Mouse (Mus musculus): ENCODE data around the gene Tent4b. TPM values are rescaled to one million over a fixed set of nuclear protein-coding genes. Genes with fewer than 3 reads are reported as not detected.

Tent4b gene
- polyA plus RNA-seq, 1 experiment, result 22.6 TPM

DNA sequence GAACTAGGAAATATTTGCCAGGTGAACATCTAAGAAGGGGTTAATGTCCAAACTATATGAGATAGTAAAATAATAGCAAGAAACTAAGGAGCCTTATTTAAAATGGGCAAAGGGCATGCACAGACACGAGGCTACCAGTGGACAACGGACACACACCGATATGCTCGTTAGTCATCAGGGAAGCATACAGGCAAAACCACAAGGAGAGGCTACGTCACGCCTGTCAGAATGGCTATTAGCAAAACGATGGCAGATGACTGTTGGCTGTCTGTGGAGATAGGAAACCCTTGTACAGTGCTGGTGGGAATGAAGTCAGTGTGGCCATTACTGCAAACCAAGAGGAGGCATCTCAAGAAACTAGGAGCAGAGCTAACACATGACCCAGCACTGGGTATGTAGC lies 81.9 kb downstream of the Tent4b start:
- H3K4me3 ChIP-seq (ENCODE audit: insufficient read depth, low read depth, low read length), result no peak overlapping the region
- H3K4me1 ChIP-seq (ENCODE audit: control insufficient read depth, insufficient read depth, insufficient read length, low read length), result peaks cover 11% of the 10 kb centered on the region
- H3K27ac ChIP-seq (replicated peaks; ENCODE audit: low read depth, low read length), result no peak overlapping the region

DNA sequence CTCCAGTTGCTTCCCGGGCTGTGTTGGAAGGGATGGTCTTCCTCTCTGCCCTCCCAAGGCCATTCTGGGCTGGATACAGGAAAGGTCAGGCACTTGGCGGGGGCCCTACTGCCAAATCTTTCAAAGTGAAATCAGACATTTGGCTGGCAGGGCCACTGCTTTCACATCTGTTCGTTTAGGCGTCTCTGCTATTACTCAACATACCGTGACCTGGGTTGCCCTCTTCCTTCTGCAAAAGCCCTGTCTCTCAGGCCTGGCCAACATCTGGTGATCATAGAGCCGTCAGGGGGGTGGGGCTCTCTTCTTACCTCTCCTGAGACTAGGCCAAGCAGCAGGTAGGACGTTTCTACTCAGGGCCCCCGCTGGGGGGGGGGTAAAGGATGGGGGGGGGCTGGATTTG lies 83.7 kb downstream of the Tent4b start:
- no peak overlapping the region for H3K4me3 ChIP-seq (ENCODE audit: insufficient read depth, low read depth, low read length)
- H3K4me1 ChIP-seq (ENCODE audit: control insufficient read depth, insufficient read depth, insufficient read length, low read length), result peaks cover 11% of the 10 kb centered on the region
- H3K27ac ChIP-seq (replicated peaks; ENCODE audit: low read depth, low read length), result peak overlapping the region; percentile 67

DNA sequence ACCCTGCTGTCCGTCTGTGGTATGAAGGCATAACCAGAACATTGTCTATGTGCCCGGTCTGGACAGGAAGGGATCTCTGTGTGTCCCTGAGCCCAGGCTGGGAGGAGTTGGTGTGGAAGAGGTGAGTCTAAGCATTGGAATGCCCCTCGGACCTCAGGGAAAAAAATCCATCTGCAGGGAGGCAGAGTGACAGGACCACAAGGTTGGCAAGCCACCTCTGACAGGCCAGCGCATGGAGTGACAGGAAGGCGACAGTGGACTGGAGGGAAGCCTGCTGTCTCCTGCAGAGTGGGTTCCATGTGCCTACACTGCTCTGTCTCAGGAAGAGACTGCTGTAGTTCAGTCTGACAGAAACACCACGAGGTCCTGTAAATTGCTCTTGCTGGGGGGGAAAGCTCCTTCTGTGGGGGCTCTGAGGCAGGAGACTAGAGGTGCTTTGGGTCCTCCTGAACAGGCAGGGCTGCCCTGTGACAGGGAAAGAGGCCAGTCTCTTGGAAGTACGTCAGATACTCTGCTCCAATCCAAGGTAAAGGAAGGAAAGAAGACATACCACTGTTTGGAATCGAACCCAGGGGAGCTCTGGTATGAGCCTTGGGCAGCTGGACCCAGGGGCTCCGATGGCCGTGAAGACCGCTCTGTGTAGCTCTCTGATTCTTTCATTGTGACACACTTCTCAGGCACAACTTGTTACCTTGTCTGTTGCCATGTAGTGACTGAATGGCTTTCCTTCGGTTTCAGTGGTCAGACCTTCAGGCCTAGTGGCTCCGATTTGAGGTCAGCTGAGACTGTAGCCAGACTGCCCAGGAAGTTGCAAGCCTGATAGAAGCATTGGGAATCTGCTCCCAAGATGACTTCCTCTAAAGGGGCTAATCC lies 84.5 kb downstream of the Tent4b start:
- no peak overlapping the region for H3K4me3 ChIP-seq (ENCODE audit: insufficient read depth, low read depth, low read length)
- H3K27ac ChIP-seq (replicated peaks; ENCODE audit: low read depth, low read length), result peak overlapping the region; percentile 21; the same call in 1 of the 2 replicates
- H3K4me1 ChIP-seq (ENCODE audit: control insufficient read depth, insufficient read depth, insufficient read length, low read length), result peaks cover 11% of the 10 kb centered on the region

DNA sequence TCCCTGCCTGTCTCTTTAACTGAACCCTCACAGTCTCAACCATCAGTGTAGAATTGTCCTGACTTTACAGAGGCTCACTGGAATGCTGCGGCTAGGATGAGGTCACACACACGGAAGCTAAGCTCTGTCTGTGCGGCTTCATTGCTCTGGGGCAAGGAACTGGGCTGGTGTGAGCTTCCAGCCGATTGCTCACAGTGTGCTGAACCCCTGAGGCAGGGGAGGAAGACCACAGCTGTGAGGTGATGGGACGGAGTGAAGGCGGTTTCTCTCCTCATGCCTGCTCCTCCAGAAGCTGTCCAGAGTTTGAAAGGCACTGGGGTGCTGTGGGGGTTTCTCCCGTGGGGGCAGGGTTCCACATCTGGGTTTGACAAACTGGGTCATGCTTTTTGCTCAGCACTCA lies 85.7 kb downstream of the Tent4b start:
- H3K4me1 ChIP-seq (ENCODE audit: control insufficient read depth, insufficient read depth, insufficient read length, low read length), result peaks cover 14% of the 10 kb centered on the region
- H3K4me3 ChIP-seq (ENCODE audit: insufficient read depth, low read depth, low read length), result no peak overlapping the region
- no peak overlapping the region for H3K27ac ChIP-seq (replicated peaks; ENCODE audit: low read depth, low read length)

DNA sequence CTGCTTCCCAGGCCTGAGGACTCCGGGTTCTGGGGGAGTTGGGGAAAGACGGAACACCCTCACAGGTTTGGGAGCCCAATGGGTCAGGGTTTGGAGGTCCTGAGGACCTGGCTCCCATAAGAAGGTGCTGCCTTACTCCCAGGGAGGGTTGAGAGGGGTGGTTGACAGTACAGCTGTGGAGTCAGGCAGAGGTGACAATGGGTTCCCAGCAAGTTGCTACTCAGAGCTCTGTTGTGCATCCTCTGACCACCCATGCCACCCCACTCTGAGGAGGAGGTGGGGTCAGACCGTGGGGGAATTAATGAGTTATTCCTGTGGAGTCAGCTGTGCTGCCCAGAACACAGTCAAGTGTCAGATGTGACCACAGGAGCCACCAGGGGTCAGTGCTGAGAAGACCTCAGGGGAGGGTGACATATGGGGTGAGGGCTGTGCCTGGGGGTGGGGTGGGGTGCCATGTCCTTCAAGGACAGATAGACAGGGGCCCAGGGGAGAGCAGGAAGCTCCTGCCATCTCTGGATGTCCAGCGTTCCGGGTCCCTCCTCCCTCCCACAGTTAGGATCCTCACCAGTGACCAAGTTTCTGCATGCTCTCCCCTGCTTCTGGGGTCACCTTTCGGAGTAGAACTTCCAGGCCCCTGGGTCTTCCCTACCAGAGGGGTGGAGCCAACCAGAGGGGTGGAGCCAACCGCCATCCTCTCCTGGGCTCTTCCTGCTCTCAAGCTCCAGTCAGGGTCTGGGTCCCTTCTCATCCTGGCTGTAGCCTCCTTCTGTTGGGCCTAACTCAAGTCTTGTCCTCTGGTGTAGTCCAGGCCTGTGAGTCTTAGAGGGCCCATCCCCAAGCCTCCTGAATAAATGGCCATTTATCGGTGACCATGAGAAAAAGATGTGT lies 86.7 kb downstream of the Tent4b start:
- no peak overlapping the region for H3K27ac ChIP-seq (replicated peaks; ENCODE audit: low read depth, low read length)
- H3K4me1 ChIP-seq (ENCODE audit: control insufficient read depth, insufficient read depth, insufficient read length, low read length), result peaks cover 14% of the 10 kb centered on the region

DNA sequence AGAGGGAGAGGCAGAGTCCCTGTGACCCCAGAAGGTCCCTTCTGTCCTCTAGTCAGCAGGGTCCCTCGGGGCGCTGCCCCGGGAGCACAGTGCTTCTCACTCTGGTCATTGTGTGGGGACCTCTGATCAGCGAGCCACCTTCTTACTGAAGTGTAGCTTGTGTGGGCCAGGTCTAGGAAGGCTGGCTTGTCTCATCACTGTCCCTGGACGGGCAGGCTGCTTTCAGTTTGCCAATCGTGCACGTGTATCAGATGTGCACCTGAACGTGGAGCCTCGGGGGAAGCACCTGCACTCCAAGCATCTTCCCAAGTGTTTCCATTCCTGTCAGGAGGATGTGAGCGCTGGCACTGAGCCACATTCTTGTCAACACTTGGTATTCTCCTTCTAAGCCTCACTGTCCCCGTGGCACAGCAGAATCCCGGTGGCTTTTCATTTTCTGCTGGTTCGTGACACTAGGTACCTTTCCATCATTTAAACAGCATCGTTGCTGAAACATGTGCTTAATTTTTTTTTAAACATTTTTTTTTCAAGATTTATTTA lies 87.5 kb downstream of the Tent4b start:
- H3K4me3 ChIP-seq (ENCODE audit: insufficient read depth, low read depth, low read length), result no peak overlapping the region
- peaks cover 13% of the 10 kb centered on the region for H3K4me1 ChIP-seq (ENCODE audit: control insufficient read depth, insufficient read depth, insufficient read length, low read length)
- H3K27ac ChIP-seq (replicated peaks; ENCODE audit: low read depth, low read length), result no peak overlapping the region

More for the DNA sequence above, 86.7 kb downstream of the Tent4b start:
- H3K4me3 ChIP-seq (ENCODE audit: insufficient read depth, low read depth, low read length), result no peak overlapping the region

DNA sequence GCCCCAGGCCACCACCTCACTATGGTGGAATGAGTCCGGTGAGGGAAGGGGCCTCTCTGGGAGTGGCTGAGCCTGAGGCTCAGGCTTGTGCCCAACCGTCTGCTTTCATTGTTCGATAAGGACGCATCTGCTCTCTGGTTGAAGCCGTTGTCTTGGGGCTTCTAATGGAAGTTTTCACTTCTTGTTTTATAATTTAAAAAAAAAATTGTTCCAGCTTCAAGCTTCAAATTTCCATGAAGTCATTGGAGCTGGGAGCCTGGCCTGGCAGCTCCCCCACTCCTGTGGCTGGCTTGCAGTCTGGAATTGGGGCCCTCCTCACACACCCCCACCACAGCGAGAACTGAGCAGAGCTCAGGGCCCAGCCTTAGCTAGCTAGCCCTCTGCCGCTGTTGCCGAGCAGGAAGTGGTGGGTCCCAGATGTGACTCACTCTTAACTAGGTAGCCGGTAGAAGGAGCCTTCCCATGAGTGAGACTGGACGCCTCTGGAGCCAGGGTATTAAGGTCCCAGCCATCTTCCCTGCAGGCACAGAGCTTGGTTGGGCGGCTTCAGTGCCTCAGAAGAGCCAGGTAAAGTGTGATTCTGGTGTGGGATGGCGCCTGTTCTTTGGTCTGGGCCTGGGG lies 89.7 kb downstream of the Tent4b start:
- H3K4me3 ChIP-seq (ENCODE audit: insufficient read depth, low read depth, low read length), result no peak overlapping the region
- peak overlapping the region; percentile 58 for H3K27ac ChIP-seq (replicated peaks; ENCODE audit: low read depth, low read length)
- H3K4me1 ChIP-seq (ENCODE audit: control insufficient read depth, insufficient read depth, insufficient read length, low read length), result peaks cover 3% of the 10 kb centered on the region; the same call in 1 of the 2 replicates

DNA sequence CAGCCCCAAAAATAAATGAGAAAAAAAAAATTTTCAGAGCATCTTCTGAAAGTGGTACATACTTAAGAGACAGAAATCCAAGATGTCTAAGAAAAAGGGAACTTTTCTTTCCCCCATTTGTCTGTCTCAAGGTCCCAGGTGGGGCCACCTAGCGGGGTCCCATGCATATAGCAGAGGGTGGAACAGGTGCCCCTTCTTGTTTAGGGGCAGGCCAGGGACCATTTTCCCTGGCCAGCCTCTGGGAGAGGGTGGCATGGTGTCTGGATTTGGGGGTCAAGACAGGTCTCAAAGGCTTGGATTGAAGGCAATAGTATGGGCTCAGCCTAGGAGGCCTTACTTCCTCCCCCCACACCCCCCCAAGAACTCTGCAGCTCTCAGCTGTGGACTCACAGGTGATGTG lies 90.9 kb downstream of the Tent4b start:
- Histone ChIP-seq H3K4me3 (ENCODE audit: insufficient read depth, low read depth, low read length) (no peak overlapping the region), H3K27ac (replicated peaks; ENCODE audit: low read depth, low read length) (0 out of 2 replicates have a peak overlapping the region, but pooled peaks have one; percentile 8)

DNA sequence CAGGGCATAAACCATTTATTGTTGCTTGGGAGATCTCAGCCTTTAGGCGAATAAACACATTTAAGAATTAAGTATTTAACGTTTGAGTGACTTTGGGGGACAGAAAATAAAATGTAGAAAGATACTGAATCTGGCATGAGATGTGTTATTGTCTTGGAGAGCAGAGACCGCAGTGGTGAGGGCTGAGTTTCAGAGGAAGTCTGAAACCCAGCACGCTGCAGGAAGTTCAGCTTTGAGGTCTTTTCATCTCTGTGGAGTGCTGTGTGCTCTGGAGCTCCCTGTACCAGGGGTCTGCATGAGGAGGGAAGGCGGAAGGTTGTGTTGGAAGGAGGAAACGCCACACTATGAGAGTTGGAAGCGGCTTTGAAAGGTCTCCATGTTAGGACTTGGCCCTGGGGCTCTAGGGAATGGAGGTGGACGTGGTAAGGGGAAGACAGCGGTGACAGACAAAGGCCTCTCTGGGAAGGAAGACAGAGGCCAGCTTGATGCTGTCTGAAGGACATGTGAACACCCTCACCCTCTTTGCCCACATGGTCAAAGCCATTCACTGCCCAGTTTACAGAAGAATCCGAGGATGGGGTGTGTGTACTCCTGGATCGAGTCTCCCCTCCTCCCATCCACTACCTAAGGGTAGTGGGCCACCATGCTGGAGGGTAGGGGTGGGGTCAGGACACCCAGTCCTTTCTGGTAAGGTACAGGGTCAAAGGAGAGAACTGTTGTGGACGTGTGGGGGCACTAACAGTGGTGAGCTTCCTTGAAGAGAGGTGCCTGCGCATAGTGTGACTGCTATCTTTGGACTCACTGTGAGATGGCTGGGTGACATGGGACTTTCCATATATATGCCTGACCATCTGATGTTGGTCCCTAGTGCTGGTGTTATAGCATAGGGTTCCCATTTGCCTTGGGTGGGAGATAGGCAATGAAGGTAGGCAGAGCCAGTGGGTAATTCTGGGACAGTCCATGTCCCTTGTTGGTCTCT lies 91.6 kb downstream of the Tent4b start:
- Histone ChIP-seq H3K4me3 (ENCODE audit: insufficient read depth, low read depth, low read length) (no peak overlapping the region), H3K27ac (replicated peaks; ENCODE audit: low read depth, low read length) (0 out of 2 replicates have a peak overlapping the region, but pooled peaks have one; percentile 8), H3K4me1 (ENCODE audit: control insufficient read depth, insufficient read depth, insufficient read length, low read length) (0 out of 2 replicates have a peak, but pooled peaks cover 3% of the 10 kb centered on the region)

More for the DNA sequence above, 90.9 kb downstream of the Tent4b start:
- 0 out of 2 replicates have a peak, but pooled peaks cover 3% of the 10 kb centered on the region for H3K4me1 ChIP-seq (ENCODE audit: control insufficient read depth, insufficient read depth, insufficient read length, low read length)

DNA sequence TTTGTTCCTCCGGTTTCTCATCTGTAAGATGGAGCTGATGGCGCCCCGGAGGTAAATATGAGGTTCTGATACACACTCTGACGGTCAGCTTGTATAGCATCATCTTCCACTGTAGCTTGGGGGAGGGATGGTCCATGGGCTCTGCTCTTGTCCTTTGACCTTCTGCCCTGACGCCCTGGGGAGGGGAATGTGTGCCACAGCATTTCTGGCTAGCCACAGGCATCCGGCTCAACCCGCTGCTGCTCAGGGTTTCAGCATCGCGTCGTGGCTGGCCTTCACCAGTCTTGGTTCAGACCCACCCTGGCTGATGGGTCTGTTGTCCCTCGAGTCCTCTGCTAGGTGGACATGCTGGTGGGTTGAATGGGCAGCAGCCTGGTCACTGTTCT lies 92.3 kb downstream of the Tent4b start:
- H3K27ac ChIP-seq (replicated peaks; ENCODE audit: low read depth, low read length), result no peak overlapping the region
- H3K4me1 ChIP-seq (ENCODE audit: control insufficient read depth, insufficient read depth, insufficient read length, low read length), result 0 out of 2 replicates have a peak, but pooled peaks cover 3% of the 10 kb centered on the region
- no peak overlapping the region for H3K4me3 ChIP-seq (ENCODE audit: insufficient read depth, low read depth, low read length)

DNA sequence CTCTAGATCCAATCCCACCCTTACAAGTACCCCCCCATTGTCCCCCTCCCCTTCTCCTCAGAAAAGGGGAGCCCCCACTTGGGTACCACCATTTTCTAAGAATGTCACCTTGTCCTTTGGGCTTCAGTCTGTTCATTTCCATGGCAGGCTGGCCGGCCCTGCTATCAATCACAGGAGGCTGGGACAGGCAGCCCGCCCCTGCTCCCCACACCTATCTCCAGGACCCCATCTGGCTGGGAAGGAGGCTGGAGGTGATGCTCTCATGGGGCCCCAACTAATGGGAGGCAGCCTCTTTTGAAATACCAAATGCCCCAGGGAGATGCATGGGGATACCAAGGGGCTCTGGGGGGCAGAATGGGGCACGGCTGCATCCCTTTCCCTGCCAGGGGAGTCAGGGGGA lies 93.9 kb downstream of the Tent4b start:
- Histone ChIP-seq H3K4me3 (ENCODE audit: insufficient read depth, low read depth, low read length) (no peak overlapping the region), H3K4me1 (ENCODE audit: control insufficient read depth, insufficient read depth, insufficient read length, low read length) (0 out of 2 replicates have a peak, but pooled peaks cover 3% of the 10 kb centered on the region), H3K27ac (replicated peaks; ENCODE audit: low read depth, low read length) (no peak overlapping the region)

DNA sequence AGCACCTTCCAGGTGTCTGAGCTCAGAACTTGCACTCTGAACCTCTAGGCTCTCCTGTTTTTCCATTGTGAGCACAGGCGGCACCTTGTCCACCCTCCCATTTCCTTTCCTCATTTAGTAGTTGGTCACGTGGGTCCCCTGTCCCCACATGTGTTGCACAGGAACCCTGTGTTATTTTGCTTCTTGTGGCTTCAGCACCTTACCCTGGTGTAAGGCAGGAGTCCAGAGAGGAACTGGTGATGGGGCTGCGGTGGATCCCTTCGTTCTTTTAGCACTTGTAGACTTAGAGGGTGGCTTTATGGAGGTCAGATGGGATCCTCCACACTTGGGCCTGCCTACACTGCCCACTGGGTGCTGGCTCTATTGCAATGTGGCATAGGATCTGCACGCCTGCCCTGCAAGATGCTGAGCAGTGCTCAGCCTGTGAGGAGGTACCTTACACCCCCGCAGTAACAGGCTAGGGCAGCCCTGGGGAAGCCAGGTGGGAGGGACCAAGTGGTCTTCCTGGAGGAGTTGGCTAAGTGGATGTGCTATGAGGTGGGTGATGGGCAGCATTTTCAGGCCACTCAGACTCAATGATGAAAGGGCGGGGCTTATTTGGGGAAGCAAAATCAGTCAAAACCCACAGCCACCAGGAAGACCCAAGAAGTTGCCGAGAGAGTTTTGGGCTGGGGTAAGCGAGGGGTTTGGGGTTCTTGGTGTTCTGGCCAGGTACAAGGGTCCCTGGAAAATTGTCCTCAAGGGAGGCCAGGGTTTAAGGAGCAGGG lies 94.8 kb downstream of the Tent4b start:
- Histone ChIP-seq H3K27ac (replicated peaks; ENCODE audit: low read depth, low read length) (peak overlapping the region; percentile 50; the same call in 1 of the 2 replicates), H3K4me3 (ENCODE audit: insufficient read depth, low read depth, low read length) (peak overlapping the region; percentile 41), H3K4me1 (ENCODE audit: control insufficient read depth, insufficient read depth, insufficient read length, low read length) (0 out of 2 replicates have a peak, but pooled peaks cover 5% of the 10 kb centered on the region)

DNA sequence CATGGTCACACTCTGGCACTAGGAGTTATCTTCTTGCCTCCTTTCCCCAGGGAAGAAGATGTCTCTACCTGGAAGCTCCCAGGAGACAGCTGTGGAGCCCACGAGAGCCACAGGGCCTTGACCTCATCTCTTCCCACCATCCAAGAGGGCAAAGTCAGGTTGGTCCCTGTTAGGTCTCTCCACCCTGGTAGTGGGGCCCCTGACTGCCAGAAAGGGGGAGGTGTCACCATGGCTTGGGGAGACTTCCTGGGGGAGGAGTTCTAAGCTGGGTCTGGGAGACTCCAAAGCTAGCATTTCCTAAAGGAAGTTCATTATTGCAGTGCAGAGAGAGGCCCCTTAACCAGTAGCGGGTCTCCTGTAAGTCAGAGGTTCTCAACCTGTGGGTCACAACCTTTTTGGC lies 96.0 kb downstream of the Tent4b start:
- H3K27ac ChIP-seq (replicated peaks; ENCODE audit: low read depth, low read length), result peak overlapping the region; percentile 33
- peak overlapping the region; percentile 41; the same call in 1 of the 2 replicates for H3K4me3 ChIP-seq (ENCODE audit: insufficient read depth, low read depth, low read length)

More for the DNA sequence above, 96.0 kb downstream of the Tent4b start:
- 0 out of 2 replicates have a peak, but pooled peaks cover 2% of the 10 kb centered on the region for H3K4me1 ChIP-seq (ENCODE audit: control insufficient read depth, insufficient read depth, insufficient read length, low read length)

All from brown adipose tissue, adult 24 weeks (tissue).